Mouse (Mus musculus): Measurements from ENCODE around the gene Mertk. TPM values are rescaled to one million over a fixed set of nuclear protein-coding genes. Genes with fewer than 3 reads are reported as not detected.
A peak's percentile ranks its signal among the peaks of the same experiment; 100 is the strongest.

The Mertk gene
- polyA plus RNA-seq, 1 experiment from 2014 or later: 5.4 TPM

DNA sequence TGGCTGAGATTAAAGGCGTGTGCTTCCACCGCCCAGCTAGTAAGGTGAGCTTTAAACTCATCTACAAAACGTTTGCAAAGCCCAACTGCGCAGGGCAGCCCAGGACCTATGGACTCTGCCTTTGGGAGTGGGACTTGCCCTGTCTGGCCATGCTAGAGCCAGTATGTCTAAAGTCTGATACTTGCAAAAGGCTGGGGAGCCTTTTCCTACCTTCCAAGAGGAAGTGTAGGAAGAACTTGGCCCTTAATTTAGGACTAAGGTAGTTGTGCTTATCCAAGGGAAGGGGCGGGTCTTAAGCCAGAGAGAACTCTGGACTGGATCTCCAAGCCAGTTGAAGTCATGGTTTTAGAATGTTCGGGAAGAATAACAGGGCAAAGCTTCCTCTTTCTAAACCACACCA is 11.9 kb downstream of the Mertk start:
- Histone ChIP-seq H3K27ac (ENCODE audit: low read length) (no peak overlapping the region), H3K36me3 (ENCODE audit: control insufficient read depth, insufficient read depth, low read length) (no peaks in the 10 kb centered on the region), H3K4me2 (replicated peaks; ENCODE audit: low read depth, low read length) (no peak overlapping the region), H3K9me3 (ENCODE audit: control insufficient read depth, low read depth, low read length) (no peaks in the 10 kb centered on the region), H3K9ac (replicated peaks; ENCODE audit: low read depth, low read length) (no peak overlapping the region), H3K27me3 (ENCODE audit: control insufficient read depth, insufficient read depth, low read length) (no peaks in the 10 kb centered on the region), H3K4me1 (ENCODE audit: control insufficient read depth, insufficient read depth, low read length) (peaks cover 26% of the 10 kb centered on the region), H3K4me3 (ENCODE audit: low read depth, low read length) (no peak overlapping the region)
- 78% methylated on average over 6 of the region's 6 CpGs for WGBS
- ATAC-seq (ENCODE audit: insufficient number of reproducible peaks, insufficient read depth, low FRiP score, low read depth): no peak

DNA sequence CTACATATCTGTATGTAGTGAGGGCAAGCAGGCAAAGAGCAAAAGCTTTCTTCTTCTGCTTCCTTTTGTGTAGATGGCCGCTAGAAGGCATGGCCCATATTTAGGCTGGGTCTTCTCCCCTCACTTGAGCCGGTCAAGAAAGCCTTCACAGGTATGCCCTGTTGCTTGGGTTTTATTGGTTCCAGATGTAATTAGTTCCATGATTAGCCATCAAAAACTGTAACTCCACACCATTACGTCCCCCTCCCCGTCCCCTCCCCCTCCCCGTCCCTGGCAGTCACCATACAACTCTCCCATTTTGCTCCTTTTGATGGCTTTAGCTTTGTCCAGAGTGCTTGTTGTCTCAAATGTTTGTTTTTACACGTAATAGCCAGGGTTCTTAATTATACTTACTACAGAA is 14.2 kb downstream of the Mertk start:
- no peak overlapping the region for H3K4me2 ChIP-seq (replicated peaks; ENCODE audit: low read depth, low read length)
- peaks cover 30% of the 10 kb centered on the region for H3K4me1 ChIP-seq (ENCODE audit: control insufficient read depth, insufficient read depth, low read length)
- no peak overlapping the region for H3K9ac ChIP-seq (replicated peaks; ENCODE audit: low read depth, low read length)
- H3K9me3 ChIP-seq (ENCODE audit: control insufficient read depth, low read depth, low read length): no peaks in the 10 kb centered on the region
- no peak overlapping the region for H3K4me3 ChIP-seq (ENCODE audit: low read depth, low read length)
- WGBS: 64% methylated on average over 6 of the region's 6 CpGs
- no peaks in the 10 kb centered on the region for H3K36me3 ChIP-seq (ENCODE audit: control insufficient read depth, insufficient read depth, low read length)
- ATAC-seq (ENCODE audit: insufficient number of reproducible peaks, insufficient read depth, low FRiP score, low read depth): no peak
- H3K27ac ChIP-seq (ENCODE audit: low read length): peak overlapping the region; percentile 79
- H3K27me3 ChIP-seq (ENCODE audit: control insufficient read depth, insufficient read depth, low read length): no peaks in the 10 kb centered on the region

DNA sequence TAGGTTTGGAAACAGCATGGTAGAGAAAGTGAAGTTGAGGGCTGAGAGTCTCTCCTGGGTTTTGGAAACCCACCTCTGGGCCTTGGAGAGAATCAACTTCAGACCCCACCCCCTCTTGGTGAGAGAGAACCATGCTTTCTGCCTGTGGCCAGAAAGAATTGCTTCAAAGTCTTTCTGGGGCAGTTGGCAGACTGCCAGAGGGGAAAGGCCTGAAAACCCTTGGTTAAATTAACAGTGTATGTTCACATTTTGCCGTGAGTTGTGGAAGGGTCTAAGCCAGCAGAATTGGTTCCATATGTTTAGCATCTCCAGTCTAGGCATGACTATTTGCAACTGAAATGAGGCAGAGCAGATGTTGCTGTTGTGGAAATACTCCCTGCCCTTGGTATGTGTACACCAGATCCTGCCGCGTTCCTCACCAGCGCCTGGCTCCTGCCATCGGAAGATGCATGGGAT is 14.8 kb downstream of the Mertk start:
- no peaks in the 10 kb centered on the region for H3K9me3 ChIP-seq (ENCODE audit: control insufficient read depth, low read depth, low read length)
- H3K36me3 ChIP-seq (ENCODE audit: control insufficient read depth, insufficient read depth, low read length): no peaks in the 10 kb centered on the region
- ATAC-seq (ENCODE audit: insufficient number of reproducible peaks, insufficient read depth, low FRiP score, low read depth): peak; percentile 79; the same call in 1 of the 2 replicates
- no peaks in the 10 kb centered on the region for H3K27me3 ChIP-seq (ENCODE audit: control insufficient read depth, insufficient read depth, low read length)
- 33% methylated on average over 5 of the region's 5 CpGs for WGBS
- H3K27ac ChIP-seq (ENCODE audit: low read length): peak overlapping the region; percentile 79
- H3K4me1 ChIP-seq (ENCODE audit: control insufficient read depth, insufficient read depth, low read length): peaks cover 30% of the 10 kb centered on the region
- no peak overlapping the region for H3K9ac ChIP-seq (replicated peaks; ENCODE audit: low read depth, low read length)
- H3K4me3 ChIP-seq (ENCODE audit: low read depth, low read length): no peak overlapping the region
- H3K4me2 ChIP-seq (replicated peaks; ENCODE audit: low read depth, low read length): no peak overlapping the region

DNA sequence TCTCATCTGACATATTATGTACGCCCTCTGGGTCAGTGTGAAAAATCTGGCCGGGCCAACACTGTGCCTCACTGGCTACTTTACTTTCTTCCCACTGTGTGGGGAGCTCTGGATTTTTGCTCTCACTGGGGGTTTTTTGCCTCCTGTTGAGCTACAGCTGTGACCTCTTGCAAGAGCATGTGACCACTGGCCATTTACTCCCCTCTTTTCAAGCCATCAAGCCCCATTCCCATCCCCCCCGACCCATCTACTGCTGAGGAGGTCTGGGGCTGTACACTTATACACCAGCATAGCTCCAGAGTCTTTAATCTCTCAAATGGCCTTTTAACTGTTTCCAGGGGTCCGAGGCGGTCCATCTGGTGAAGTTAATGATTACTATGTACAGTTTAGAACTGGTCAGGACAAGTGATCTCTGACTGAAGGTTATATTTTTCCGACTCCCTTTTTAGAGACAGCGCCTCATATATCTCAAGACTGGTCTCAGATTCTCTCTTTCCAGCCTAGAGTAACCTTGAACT is 16.0 kb downstream of the Mertk start:
- no peak overlapping the region for H3K9ac ChIP-seq (replicated peaks; ENCODE audit: low read depth, low read length)

DNA sequence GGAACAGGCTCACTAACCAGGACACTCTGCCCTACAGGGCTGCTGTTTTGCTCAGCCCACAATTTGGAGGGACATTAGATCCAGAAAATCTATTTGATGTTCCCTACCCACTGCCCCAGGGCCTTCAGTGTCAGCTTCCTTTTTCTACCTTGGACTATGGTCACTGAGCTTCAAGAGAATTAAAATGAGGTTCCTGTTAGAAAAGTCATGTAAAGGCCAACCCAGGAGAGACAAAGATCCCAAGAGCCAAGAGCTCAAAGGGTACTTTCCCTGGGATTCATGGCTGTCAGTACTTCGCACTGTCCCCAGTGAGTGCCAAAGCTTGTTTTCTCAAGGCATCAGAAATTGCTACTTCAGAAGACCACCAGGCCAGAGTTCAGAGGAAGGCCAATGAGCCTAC is 17.2 kb downstream of the Mertk start:
- no peak overlapping the region for H3K4me3 ChIP-seq (ENCODE audit: low read depth, low read length)
- H3K27me3 ChIP-seq (ENCODE audit: control insufficient read depth, insufficient read depth, low read length): no peaks in the 10 kb centered on the region
- H3K4me2 ChIP-seq (replicated peaks; ENCODE audit: low read depth, low read length): no peak overlapping the region
- WGBS: 83% methylated on average over 1 of the region's 1 CpGs
- H3K27ac ChIP-seq (ENCODE audit: low read length): no peak overlapping the region
- H3K36me3 ChIP-seq (ENCODE audit: control insufficient read depth, insufficient read depth, low read length): no peaks in the 10 kb centered on the region
- no peak for ATAC-seq (ENCODE audit: insufficient number of reproducible peaks, insufficient read depth, low FRiP score, low read depth)
- peaks cover 30% of the 10 kb centered on the region for H3K4me1 ChIP-seq (ENCODE audit: control insufficient read depth, insufficient read depth, low read length)
- no peaks in the 10 kb centered on the region for H3K9me3 ChIP-seq (ENCODE audit: control insufficient read depth, low read depth, low read length)
- no peak overlapping the region for H3K9ac ChIP-seq (replicated peaks; ENCODE audit: low read depth, low read length)

More for the DNA sequence above, 16.0 kb downstream of the Mertk start:
- 40% methylated on average over 7 of the region's 7 CpGs for WGBS
- Histone ChIP-seq H3K36me3 (ENCODE audit: control insufficient read depth, insufficient read depth, low read length) (no peaks in the 10 kb centered on the region), H3K4me3 (ENCODE audit: low read depth, low read length) (no peak overlapping the region), H3K27ac (ENCODE audit: low read length) (peak overlapping the region; percentile 79), H3K9me3 (ENCODE audit: control insufficient read depth, low read depth, low read length) (no peaks in the 10 kb centered on the region), H3K27me3 (ENCODE audit: control insufficient read depth, insufficient read depth, low read length) (no peaks in the 10 kb centered on the region), H3K4me2 (replicated peaks; ENCODE audit: low read depth, low read length) (no peak overlapping the region), H3K4me1 (ENCODE audit: control insufficient read depth, insufficient read depth, low read length) (peaks cover 30% of the 10 kb centered on the region)
- ATAC-seq (ENCODE audit: insufficient number of reproducible peaks, insufficient read depth, low FRiP score, low read depth): peak; percentile 67; the same call in 1 of the 2 replicates

DNA sequence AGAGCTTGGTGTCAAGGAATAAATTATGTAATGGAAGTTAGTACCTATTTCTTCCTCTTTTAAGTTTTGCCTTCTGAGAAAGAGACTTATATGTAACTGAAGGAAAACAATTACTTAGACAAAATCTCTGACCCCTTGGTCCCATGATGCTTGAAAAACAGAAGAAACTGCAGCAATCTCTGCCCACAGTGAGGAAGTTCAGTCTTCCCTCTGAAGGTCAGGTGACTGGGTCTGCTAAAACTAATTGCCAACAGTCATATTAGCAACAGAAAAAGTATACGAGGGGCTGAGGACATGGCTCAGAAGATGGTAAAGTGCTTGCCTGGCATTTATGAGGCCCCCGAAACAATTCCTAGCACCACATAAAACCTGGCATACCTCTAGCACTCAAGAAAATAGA is 20.6 kb downstream of the Mertk start:
- H3K9ac ChIP-seq (replicated peaks; ENCODE audit: low read depth, low read length): no peak overlapping the region
- H3K4me2 ChIP-seq (replicated peaks; ENCODE audit: low read depth, low read length): no peak overlapping the region
- WGBS: 89% methylated on average over 2 of the region's 2 CpGs
- peaks cover 16% of the 10 kb centered on the region for H3K4me1 ChIP-seq (ENCODE audit: control insufficient read depth, insufficient read depth, low read length)
- no peaks in the 10 kb centered on the region for H3K27me3 ChIP-seq (ENCODE audit: control insufficient read depth, insufficient read depth, low read length)
- no peaks in the 10 kb centered on the region for H3K9me3 ChIP-seq (ENCODE audit: control insufficient read depth, low read depth, low read length)
- H3K36me3 ChIP-seq (ENCODE audit: control insufficient read depth, insufficient read depth, low read length): no peaks in the 10 kb centered on the region
- H3K4me3 ChIP-seq (ENCODE audit: low read depth, low read length): no peak overlapping the region
- ATAC-seq (ENCODE audit: insufficient number of reproducible peaks, insufficient read depth, low FRiP score, low read depth): no peak
- no peak overlapping the region for H3K27ac ChIP-seq (ENCODE audit: low read length)

DNA sequence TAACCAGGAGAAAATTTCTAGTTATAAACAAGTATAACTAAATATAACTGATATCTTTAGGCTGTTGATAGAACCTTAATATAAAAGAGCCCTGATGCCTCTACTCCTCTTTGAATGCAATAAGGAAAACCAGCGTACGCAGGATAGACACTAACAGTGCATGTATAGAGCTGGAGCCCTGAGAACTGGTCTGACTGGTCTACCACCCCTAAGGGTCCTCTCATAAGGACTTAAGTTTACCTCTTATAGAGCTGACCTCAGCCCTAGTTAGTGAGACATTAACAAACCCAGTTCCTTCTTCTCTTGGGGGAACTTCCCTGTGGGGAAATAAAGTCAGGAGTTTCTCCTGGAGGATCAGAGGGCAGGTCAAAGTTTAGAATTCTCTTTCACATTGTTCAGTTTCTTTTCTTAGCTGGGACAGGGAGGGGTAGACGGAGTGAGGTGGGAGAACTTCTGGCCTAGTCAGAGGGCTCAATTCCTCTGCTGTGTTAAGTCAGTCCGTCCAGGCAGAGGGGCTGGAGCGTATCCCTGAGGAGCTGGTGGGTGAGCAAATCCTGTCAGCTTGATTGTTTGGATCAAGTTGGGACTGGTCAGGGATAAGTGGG is 23.5 kb downstream of the Mertk start:
- Histone ChIP-seq H3K36me3 (ENCODE audit: control insufficient read depth, insufficient read depth, low read length) (no peaks in the 10 kb centered on the region), H3K27me3 (ENCODE audit: control insufficient read depth, insufficient read depth, low read length) (no peaks in the 10 kb centered on the region), H3K27ac (ENCODE audit: low read length) (no peak overlapping the region), H3K4me1 (ENCODE audit: control insufficient read depth, insufficient read depth, low read length) (no peaks in the 10 kb centered on the region), H3K9ac (replicated peaks; ENCODE audit: low read depth, low read length) (no peak overlapping the region), H3K9me3 (ENCODE audit: control insufficient read depth, low read depth, low read length) (no peaks in the 10 kb centered on the region), H3K4me2 (replicated peaks; ENCODE audit: low read depth, low read length) (no peak overlapping the region), H3K4me3 (ENCODE audit: low read depth, low read length) (no peak overlapping the region)
- WGBS: 78% methylated on average over 5 of the region's 5 CpGs
- ATAC-seq (ENCODE audit: insufficient number of reproducible peaks, insufficient read depth, low FRiP score, low read depth): 0 out of 2 replicates have a peak, but pooled peaks have one; percentile 56

DNA sequence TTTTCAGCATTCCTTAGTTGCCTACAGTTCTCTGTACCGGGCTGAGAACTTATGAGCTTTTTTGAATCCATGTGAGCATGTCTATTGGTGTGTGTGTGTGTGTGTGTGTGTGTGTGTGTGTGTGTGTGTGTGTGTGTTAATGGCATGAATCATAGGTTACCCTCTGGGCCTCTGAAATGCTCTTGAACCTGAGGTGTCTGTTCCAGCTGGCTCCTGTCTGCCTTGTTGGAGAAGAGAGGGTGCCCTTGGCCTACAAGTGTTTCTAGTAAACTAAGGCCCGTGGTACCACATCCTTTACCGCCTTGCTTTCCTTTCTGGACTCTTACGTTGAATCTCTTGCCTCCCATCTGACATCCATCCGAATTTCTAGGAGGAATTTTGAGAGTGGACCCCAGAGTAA is 27.3 kb downstream of the Mertk start:
- H3K9ac ChIP-seq (replicated peaks; ENCODE audit: low read depth, low read length): no peak overlapping the region
- ATAC-seq (ENCODE audit: insufficient number of reproducible peaks, insufficient read depth, low FRiP score, low read depth): no peak
- H3K4me1 ChIP-seq (ENCODE audit: control insufficient read depth, insufficient read depth, low read length): no peaks in the 10 kb centered on the region
- no peak overlapping the region for H3K27ac ChIP-seq (ENCODE audit: low read length)
- WGBS: 66% methylated on average over 5 of the region's 5 CpGs
- H3K27me3 ChIP-seq (ENCODE audit: control insufficient read depth, insufficient read depth, low read length): no peaks in the 10 kb centered on the region
- H3K4me2 ChIP-seq (replicated peaks; ENCODE audit: low read depth, low read length): no peak overlapping the region
- H3K9me3 ChIP-seq (ENCODE audit: control insufficient read depth, low read depth, low read length): no peaks in the 10 kb centered on the region
- H3K4me3 ChIP-seq (ENCODE audit: low read depth, low read length): no peak overlapping the region
- no peaks in the 10 kb centered on the region for H3K36me3 ChIP-seq (ENCODE audit: control insufficient read depth, insufficient read depth, low read length)

DNA sequence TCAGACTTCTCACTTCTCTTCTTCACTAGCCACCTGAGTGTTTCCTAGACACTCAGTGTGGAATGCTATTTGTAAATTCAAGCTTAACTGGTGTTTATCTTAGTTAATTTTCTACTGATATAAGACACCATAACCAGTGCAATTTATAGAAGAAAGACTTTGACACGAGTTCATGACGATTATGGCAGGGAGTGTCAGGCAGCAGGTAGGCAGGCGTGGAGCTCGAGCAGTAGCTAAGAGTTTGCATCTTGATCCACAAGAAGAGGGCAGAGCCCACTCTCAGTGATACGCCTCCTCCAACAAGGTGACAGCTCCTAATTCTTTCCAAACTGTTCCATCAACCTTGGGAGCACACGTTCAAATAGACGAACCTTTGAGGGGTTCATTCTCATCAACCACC is 27.9 kb downstream of the Mertk start:
- no peak overlapping the region for H3K4me2 ChIP-seq (replicated peaks; ENCODE audit: low read depth, low read length)
- WGBS: 74% methylated on average over 7 of the region's 7 CpGs
- no peaks in the 10 kb centered on the region for H3K4me1 ChIP-seq (ENCODE audit: control insufficient read depth, insufficient read depth, low read length)
- H3K9ac ChIP-seq (replicated peaks; ENCODE audit: low read depth, low read length): no peak overlapping the region
- H3K9me3 ChIP-seq (ENCODE audit: control insufficient read depth, low read depth, low read length): no peaks in the 10 kb centered on the region
- H3K4me3 ChIP-seq (ENCODE audit: low read depth, low read length): no peak overlapping the region
- H3K27ac ChIP-seq (ENCODE audit: low read length): no peak overlapping the region
- no peaks in the 10 kb centered on the region for H3K27me3 ChIP-seq (ENCODE audit: control insufficient read depth, insufficient read depth, low read length)
- ATAC-seq (ENCODE audit: insufficient number of reproducible peaks, insufficient read depth, low FRiP score, low read depth): no peak
- no peaks in the 10 kb centered on the region for H3K36me3 ChIP-seq (ENCODE audit: control insufficient read depth, insufficient read depth, low read length)
